Mouse (Mus musculus) hindbrain, embryonic 15.5 days (tissue): ENCODE data around the gene Nufip2. TPM values are rescaled to one million over a fixed set of nuclear protein-coding genes. Genes with fewer than 3 reads are reported as not detected.

ENCODE experiments used
- ATAC-seq: fragments of 200-750 bp; cut with Nextera tagmentation; 2 replicates; pipeline ENCODE4 v1.8.0; 2017; ENCODE audit warnings: low read depth, moderate number of reproducible peaks, moderate TSS enrichment; ENCODE audit not compliant: low FRiP score
- H3K27ac ChIP-seq: fragments of 300-500 bp; sonication (generic); replicated peaks from 2 replicates; pipeline ENCODE4 v1.5.1; 2015; ENCODE audit warnings: mild to moderate bottlenecking, inconsistent platforms
- H3K27me3 ChIP-seq: fragments of 300-500 bp; sonication (generic); 2 replicates; pipeline ENCODE4 v1.6.1; 2015; ENCODE audit warnings: control low read depth, inconsistent platforms
- H3K36me3 ChIP-seq: fragments of 300-500 bp; sonication (generic); 2 replicates; pipeline ENCODE4 v1.6.1; 2015; ENCODE audit warnings: control low read depth, inconsistent platforms
- H3K4me1 ChIP-seq: fragments of 300-500 bp; sonication (generic); replicated peaks from 2 replicates; pipeline ENCODE4 v1.6.1; 2015; ENCODE audit warnings: control low read depth, inconsistent platforms
- H3K4me2 ChIP-seq: fragments of 300-500 bp; sonication (generic); 2 replicates; pipeline ENCODE4 v1.6.1; 2015; ENCODE audit warnings: moderate library complexity, mild to moderate bottlenecking, inconsistent platforms
- H3K4me3 ChIP-seq: fragments of 300-500 bp; sonication (generic); 2 replicates; pipeline ENCODE4 v1.5.1; 2015; ENCODE audit warnings: mild to moderate bottlenecking, inconsistent platforms
- H3K9ac ChIP-seq: fragments of 300-500 bp; sonication (generic); 2 replicates; pipeline ENCODE4 v1.6.1; 2015; ENCODE audit warnings: inconsistent platforms
- H3K9me3 ChIP-seq: fragments of 300-500 bp; sonication (generic); 2 replicates; pipeline ENCODE4 v1.6.1; 2016; ENCODE audit warnings: control low read depth, inconsistent platforms
- WGBS: fragments of 180-500 bp; shearing (Covaris S2); methylation state at CpG from one replicate; pipeline ENCODE4 v1.1.7; 2015; 5-methylcytosine and 5-hydroxymethylcytosine counted together
- polyA plus RNA-seq: library from polyadenylated mRNA; unstranded; fragments of >200 nt; fragmentation: Nextera tagmentation; extraction: Ambion mirVana; gene quantifications from 2 replicates; pipeline ENCODE4 v1.2.1, GENCODE M21; 2015

Gene Nufip2
- polyA plus RNA-seq, 1 experiment from 2014 or later: 3.2 TPM

- no peak for ATAC-seq
- 91% methylated on average over 17 of the region's 17 CpGs for WGBS
- Histone ChIP-seq H3K4me2 (no peak overlapping the region), H3K4me3 (no peak overlapping the region), H3K36me3 (peaks cover 12% of the 10 kb centered on the region), H3K4me1 (peaks cover 18% of the 10 kb centered on the region), H3K9me3 (no peaks in the 10 kb centered on the region), H3K9ac (no peak overlapping the region), H3K27ac (no peak overlapping the region), H3K27me3 (no peaks in the 10 kb centered on the region)
These were observed 92.0 kb downstream of the Nufip2 start for GRCm38 (mm10) chr11:77777937-77778336.

- Histone ChIP-seq H3K9me3 (no peaks in the 10 kb centered on the region), H3K9ac (no peak overlapping the region), H3K4me3 (no peak overlapping the region), H3K4me1 (peaks cover 31% of the 10 kb centered on the region), H3K27ac (no peak overlapping the region), H3K27me3 (no peaks in the 10 kb centered on the region), H3K4me2 (no peak overlapping the region), H3K36me3 (peaks cover 12% of the 10 kb centered on the region)
- WGBS: 86% methylated on average over 1 of the region's 1 CpGs
- no peak for ATAC-seq
These were observed 93.3 kb downstream of the Nufip2 start for GRCm38 (mm10) chr11:77779240-77779639.

- Histone ChIP-seq H3K27me3 (no peaks in the 10 kb centered on the region), H3K4me3 (no peak overlapping the region), H3K9me3 (no peaks in the 10 kb centered on the region), H3K9ac (no peak overlapping the region), H3K36me3 (peaks cover 12% of the 10 kb centered on the region), H3K4me2 (no peak overlapping the region), H3K4me1 (peaks cover 43% of the 10 kb centered on the region), H3K27ac (no peak overlapping the region)
- WGBS: 60% methylated on average over 7 of the region's 7 CpGs
- ATAC-seq: no peak
These were observed 95.1 kb downstream of the Nufip2 start for GRCm38 (mm10) chr11:77781088-77781487.

GRCm38 (mm10) chr11:77782104-77782815 is 96.3 kb downstream of the Nufip2 start:
- peaks cover 49% of the 10 kb centered on the region for H3K4me1 ChIP-seq
- H3K4me2 ChIP-seq: no peak overlapping the region
- H3K27ac ChIP-seq: no peak overlapping the region

GRCm38 (mm10) chr11:77783211-77783746 is 97.3 kb downstream of the Nufip2 start:
- H3K9ac ChIP-seq: 0 out of 2 replicates have a peak overlapping the region, but pooled peaks have one; percentile 10
- H3K27ac ChIP-seq: peak overlapping the region; percentile 67; the same call in 1 of the 2 replicates
- no peak overlapping the region for H3K4me2 ChIP-seq
- no peaks in the 10 kb centered on the region for H3K9me3 ChIP-seq
- no peaks in the 10 kb centered on the region for H3K27me3 ChIP-seq
- 50% methylated on average over 10 of the region's 10 CpGs for WGBS
- no peak overlapping the region for H3K4me3 ChIP-seq
- ATAC-seq: no peak; the same call in 1 of the 2 replicates
- no peaks in the 10 kb centered on the region for H3K36me3 ChIP-seq
- H3K4me1 ChIP-seq: peaks cover 49% of the 10 kb centered on the region

More at GRCm38 (mm10) chr11:77782104-77782815, 96.3 kb downstream of the Nufip2 start:
- H3K9me3 ChIP-seq: no peaks in the 10 kb centered on the region
- peaks cover 10% of the 10 kb centered on the region for H3K36me3 ChIP-seq
- ATAC-seq: no peak
- 89% methylated on average over 7 of the region's 7 CpGs for whole genome bisulfite sequencing
- no peak overlapping the region for H3K9ac ChIP-seq
- H3K4me3 ChIP-seq: no peak overlapping the region
- no peaks in the 10 kb centered on the region for H3K27me3 ChIP-seq

- Histone ChIP-seq H3K4me1 (peaks cover 49% of the 10 kb centered on the region), H3K36me3 (no peaks in the 10 kb centered on the region), H3K27ac (peak overlapping the region; percentile 67; the same call in 1 of the 2 replicates), H3K27me3 (no peaks in the 10 kb centered on the region), H3K9ac (peak overlapping the region; percentile 10; the same call in 1 of the 2 replicates), H3K9me3 (no peaks in the 10 kb centered on the region), H3K4me3 (no peak overlapping the region), H3K4me2 (no peak overlapping the region)
- 50% methylated on average over 18 of the region's 18 CpGs for WGBS
- ATAC-seq: peak; percentile 31
These were observed 98.0 kb downstream of the Nufip2 start for GRCm38 (mm10) chr11:77783747-77784646.

GRCm38 (mm10) chr11:77784894-77785293 is 98.9 kb downstream of the Nufip2 start:
- no peak overlapping the region for H3K4me3 ChIP-seq
- no peaks in the 10 kb centered on the region for H3K27me3 ChIP-seq
- no peak overlapping the region for H3K4me2 ChIP-seq
- 80% methylated on average over 9 of the region's 9 CpGs for WGBS
- no peak overlapping the region for H3K9ac ChIP-seq
- peaks cover 49% of the 10 kb centered on the region for H3K4me1 ChIP-seq
- H3K9me3 ChIP-seq: no peaks in the 10 kb centered on the region
- no peaks in the 10 kb centered on the region for H3K36me3 ChIP-seq
- ATAC-seq: no peak
- H3K27ac ChIP-seq: peak overlapping the region; percentile 69; the same call in 1 of the 2 replicates

- H3K4me3 ChIP-seq: no peak overlapping the region
- WGBS: 19% methylated on average over 5 of the region's 5 CpGs
- no peak for ATAC-seq
- H3K4me2 ChIP-seq: no peak overlapping the region
- H3K9me3 ChIP-seq: no peaks in the 10 kb centered on the region
- H3K9ac ChIP-seq: no peak overlapping the region
- no peaks in the 10 kb centered on the region for H3K36me3 ChIP-seq
- peak overlapping the region; percentile 69 for H3K27ac ChIP-seq
- H3K4me1 ChIP-seq: peaks cover 52% of the 10 kb centered on the region
- H3K27me3 ChIP-seq: no peaks in the 10 kb centered on the region
These were observed 99.4 kb downstream of the Nufip2 start for GRCm38 (mm10) chr11:77785396-77785767.

- no peak overlapping the region for H3K4me2 ChIP-seq
- WGBS: 48% methylated on average over 7 of the region's 7 CpGs
- no peaks in the 10 kb centered on the region for H3K36me3 ChIP-seq
- ATAC-seq: 0 out of 2 replicates have a peak, but pooled peaks have one; percentile 28
- peak overlapping the region; percentile 69 for H3K27ac ChIP-seq
- H3K27me3 ChIP-seq: no peaks in the 10 kb centered on the region
- no peaks in the 10 kb centered on the region for H3K9me3 ChIP-seq
- H3K9ac ChIP-seq: no peak overlapping the region
- no peak overlapping the region for H3K4me3 ChIP-seq
- H3K4me1 ChIP-seq: peaks cover 52% of the 10 kb centered on the region
These were observed 100.0 kb downstream of the Nufip2 start for GRCm38 (mm10) chr11:77785768-77786561.

- no peak for ATAC-seq
- no peaks in the 10 kb centered on the region for H3K36me3 ChIP-seq
- peaks cover 66% of the 10 kb centered on the region for H3K4me1 ChIP-seq
- H3K4me2 ChIP-seq: no peak within 1 kb of the TSS
- H3K9me3 ChIP-seq: no peaks in the 10 kb centered on the region
- no peaks in the 10 kb centered on the region for H3K27me3 ChIP-seq
- H3K4me3 ChIP-seq: no peak within 1 kb of the TSS
- WGBS: 89% methylated on average over 5 of the region's 5 CpGs
- no peak within 1 kb of the TSS for H3K9ac ChIP-seq
- peak within 1 kb of the TSS; percentile 69; the same call in 1 of the 2 replicates for H3K27ac ChIP-seq
These were observed 101.8 kb downstream of the Nufip2 start, which contains the start of gene Gm10277 for GRCm38 (mm10) chr11:77787707-77788106. Gene Gm10277 (minus strand): TSS chr11:77787747.

- Histone ChIP-seq H3K4me3 (no peak overlapping the region), H3K27me3 (no peaks in the 10 kb centered on the region), H3K27ac (no peak overlapping the region), H3K9ac (no peak overlapping the region), H3K36me3 (no peaks in the 10 kb centered on the region), H3K9me3 (no peaks in the 10 kb centered on the region), H3K4me2 (no peak overlapping the region), H3K4me1 (peaks cover 60% of the 10 kb centered on the region)
- no peak for ATAC-seq
- 88% methylated on average over 5 of the region's 5 CpGs for WGBS
These were observed 103.6 kb downstream of the Nufip2 start for GRCm38 (mm10) chr11:77789512-77789911.
